Mouse (Mus musculus) CH12.LX (cell line): ENCODE measurements around the gene Prpf3.

ENCODE experiments used
- CHD2 ChIP-seq: IDR thresholded peaks from 2 replicates; pipeline ENCODE4 v1.6.1; 2011; ENCODE audit warnings: low read length, improper control_type of control experiment
- CTCF ChIP-seq, 2 experiments: IDR thresholded peaks in 1 of 2; conservative IDR thresholded peaks in 1 of 2; 2 replicates each; pipeline ENCODE4 v1.5.1; 2011 to 2012; ENCODE audit warnings: low read depth in 2 of 2, low read length in 2 of 2, improper control_type of control experiment in 1 of 2, inconsistent platforms in 1 of 2, mild to moderate bottlenecking in 1 of 2, moderate library complexity in 1 of 2
- EP300 ChIP-seq: IDR thresholded peaks from 2 replicates; pipeline ENCODE4 v1.6.1; 2011; ENCODE audit warnings: low read length, improper control_type of control experiment
- KAT2A ChIP-seq: IDR thresholded peaks from 2 replicates; pipeline ENCODE4 v1.6.1; 2012; ENCODE audit warnings: low read length, improper control_type of control experiment, inconsistent platforms; ENCODE audit not compliant: insufficient replicate concordance
- MAFK ChIP-seq: IDR thresholded peaks from 2 replicates; pipeline ENCODE4 v1.6.1; 2011; ENCODE audit warnings: low read length, improper control_type of control experiment; ENCODE audit not compliant: insufficient replicate concordance
- MAX ChIP-seq: IDR thresholded peaks from 2 replicates; pipeline ENCODE4 v1.6.1; 2011; ENCODE audit warnings: low read length, improper control_type of control experiment
- MAZ ChIP-seq: IDR thresholded peaks from 2 replicates; pipeline ENCODE4 v1.6.1; 2012; ENCODE audit warnings: low read depth, mild to moderate bottlenecking, inconsistent platforms, low read length, improper control_type of control experiment, moderate library complexity
- NELFE ChIP-seq: IDR thresholded peaks from 2 replicates; pipeline ENCODE4 v1.6.1; 2011; ENCODE audit warnings: low read depth, low read length, improper control_type of control experiment
- NRF1 ChIP-seq: IDR thresholded peaks from 2 replicates; pipeline ENCODE4 v1.6.1; 2014; ENCODE audit warnings: low read depth, mild to moderate bottlenecking, inconsistent platforms, low read length, improper control_type of control experiment, moderate library complexity
- POLR2A ChIP-seq: IDR thresholded peaks from 2 replicates; pipeline ENCODE4 v1.6.1; 2011; ENCODE audit warnings: low read depth, mild to moderate bottlenecking, improper control_type of control experiment, low read length
- TCF12 ChIP-seq: IDR thresholded peaks from 2 replicates; pipeline ENCODE4 v1.6.1; 2014; ENCODE audit warnings: low read depth, mild to moderate bottlenecking, inconsistent platforms, low read length, improper control_type of control experiment
- ZMIZ1 ChIP-seq: IDR thresholded peaks from 2 replicates; pipeline ENCODE4 v1.6.1; 2012; ENCODE audit warnings: low read depth, mild to moderate bottlenecking, inconsistent platforms, low read length, improper control_type of control experiment
- ZNF384 ChIP-seq: IDR thresholded peaks from 2 replicates; pipeline ENCODE4 v1.6.1; 2012; ENCODE audit warnings: low read depth, low read length, improper control_type of control experiment, inconsistent platforms

DNA sequence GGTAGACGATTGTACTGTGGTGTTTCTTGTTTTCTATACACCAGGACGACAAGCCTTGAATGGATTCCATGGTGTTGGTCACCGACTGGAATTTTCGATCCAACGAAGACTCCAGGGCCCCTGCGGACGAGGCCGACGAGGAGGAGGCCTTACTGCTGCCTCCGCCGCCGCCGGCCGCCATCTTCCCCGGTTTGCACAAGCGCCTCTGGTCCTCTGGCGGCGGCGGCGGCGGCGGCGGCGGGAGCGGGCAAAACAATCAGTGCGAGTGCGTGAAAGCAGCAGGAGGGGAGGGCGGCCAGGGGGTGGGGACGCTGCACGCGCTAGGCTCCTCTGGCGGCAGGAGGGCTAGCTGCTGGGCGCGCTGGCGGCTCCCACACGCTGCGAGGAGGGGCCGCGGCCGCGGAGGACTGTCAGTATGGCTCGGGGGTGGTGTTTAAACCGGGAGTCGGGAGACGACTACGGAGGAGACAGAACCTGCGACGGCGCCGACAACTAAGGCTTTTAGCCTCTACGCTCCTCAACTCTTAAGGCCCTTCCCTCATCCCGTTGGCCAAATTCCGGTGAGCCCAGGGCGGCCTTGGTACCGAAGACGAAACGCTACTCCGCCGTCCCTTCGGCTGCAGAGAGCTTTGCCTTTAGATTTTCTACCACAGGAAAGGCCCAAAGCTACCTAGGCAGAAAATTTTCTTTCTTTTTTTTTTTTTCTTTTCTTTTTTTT lies 37.0 kb downstream of the Prpf3 start, which contains the start of gene Rprd2:
- TF ChIP-seq POLR2A (peak; percentile 71; the same call in 1 of the 2 replicates), EP300 (no peak), ZNF384 (peak; percentile 97), CTCF (conservative IDR thresholded peaks at IDR 0.05 in 1 of 2, IDR thresholded peaks at IDR 0.05 in 1 of 2; ENCODE audit: low read depth in 2 of 2, low read length in 2 of 2) (no peak), MAFK (no peak), NELFE (peak; percentile 77), KAT2A (no peak), MAZ (no peak), TCF12 (peak; percentile 79; the same call in 1 of the 2 replicates), ZMIZ1 (peak; percentile 88), CHD2 (no peak), MAX (no peak), NRF1 (no peak)
